Mouse (Mus musculus): ENCODE measurements around the gene Tgfbr2.
A peak's percentile ranks its signal among the peaks of the same experiment; 100 is the strongest.
"Not testable (repeated sequence)": the region's sequence is repeated elsewhere in the genome, so short reads cannot be mapped to it uniquely, and the experiment has no call there.

Gene Tgfbr2

GRCm38 (mm10) chr9:116077419-116077818 is 97.7 kb downstream of the Tgfbr2 start:
- peak in 1 of 2 experiments; percentile 37 for DNase-seq (ENCODE audit: low spot score in 2 of 2)

- DNase-seq (ENCODE audit: low spot score in 2 of 2) = no peak
Observed at GRCm38 (mm10) chr9:116076946-116077345, 98.2 kb downstream of the Tgfbr2 start.

- no peak for DNase-seq (ENCODE audit: low spot score in 2 of 2)
Observed at GRCm38 (mm10) chr9:116076163-116076562, 99.0 kb downstream of the Tgfbr2 start.

GRCm38 (mm10) chr9:116071561-116071960 is 103.6 kb downstream of the Tgfbr2 start:
- not testable (repeated sequence) for DNase-seq (ENCODE audit: low spot score in 2 of 2)

- DNase-seq (ENCODE audit: low spot score in 2 of 2) = no peak
Observed at GRCm38 (mm10) chr9:116064774-116065173, 110.4 kb downstream of the Tgfbr2 start.

- no peak for DNase-seq (ENCODE audit: low spot score in 2 of 2)
Observed at GRCm38 (mm10) chr9:116060691-116061090, 114.5 kb downstream of the Tgfbr2 start.

- peak; percentile 58 to 72 for DNase-seq (ENCODE audit: low spot score in 2 of 2)
Observed at GRCm38 (mm10) chr9:116059156-116059555, 116.0 kb downstream of the Tgfbr2 start.

- DNase-seq (ENCODE audit: low spot score in 2 of 2) = no peak
Observed at GRCm38 (mm10) chr9:116058475-116058874, 116.7 kb downstream of the Tgfbr2 start.

GRCm38 (mm10) chr9:116053976-116054375 is 121.2 kb downstream of the Tgfbr2 start:
- no peak for DNase-seq (ENCODE audit: low spot score in 2 of 2)

- DNase-seq (ENCODE audit: low spot score in 2 of 2) = no peak
Observed at GRCm38 (mm10) chr9:116049985-116050384, 125.2 kb downstream of the Tgfbr2 start.

GRCm38 (mm10) chr9:116041787-116042186 is 133.4 kb downstream of the Tgfbr2 start:
- peak; percentile 36 to 39 for DNase-seq (ENCODE audit: low spot score in 2 of 2)

- no peak for DNase-seq (ENCODE audit: low spot score in 2 of 2)
Observed at GRCm38 (mm10) chr9:116041369-116041768, 133.8 kb downstream of the Tgfbr2 start.

- DNase-seq (ENCODE audit: low spot score in 2 of 2) = not testable (repeated sequence)
Observed at GRCm38 (mm10) chr9:116040852-116041251, 134.3 kb downstream of the Tgfbr2 start.

GRCm38 (mm10) chr9:116039981-116040380 is 135.2 kb downstream of the Tgfbr2 start:
- no peak for DNase-seq (ENCODE audit: low spot score in 2 of 2)

- DNase-seq (ENCODE audit: low spot score in 2 of 2) = no peak
Observed at GRCm38 (mm10) chr9:116038275-116038674, 136.9 kb downstream of the Tgfbr2 start.
